Mouse (Mus musculus) limb, embryonic 14.5 days (tissue): ENCODE data around the gene H1foo. TPM values are rescaled to one million over a fixed set of nuclear protein-coding genes. Genes with fewer than 3 reads are reported as not detected.

Experiments
- ATAC-seq: fragments of 200-750 bp; cut with Nextera tagmentation; 2 replicates; pipeline ENCODE4 v1.8.0; 2017; ENCODE audit warnings: low read depth, moderate number of reproducible peaks, moderate TSS enrichment; ENCODE audit not compliant: low FRiP score
- DNase-seq: peaks from one replicate; pipeline ENCODE4 v3.0.0-alpha.2; 2015; ENCODE audit warnings: low spot score
- H3K27ac ChIP-seq: fragments of 300-500 bp; sonication (generic); replicated peaks from 2 replicates; pipeline ENCODE4 v1.5.1; 2014; ENCODE audit warnings: low read depth, mild to moderate bottlenecking, low read length, moderate library complexity, mixed read lengths
- H3K27me3 ChIP-seq: fragments of 300-500 bp; sonication (generic); 2 replicates; pipeline ENCODE4 v1.6.1; 2014; ENCODE audit warnings: low read length, mixed read lengths; ENCODE audit not compliant: control insufficient read depth, insufficient read depth
- H3K36me3 ChIP-seq: fragments of 300-500 bp; sonication (generic); 2 replicates; pipeline ENCODE4 v1.6.1; 2014; ENCODE audit warnings: mild to moderate bottlenecking, low read length, moderate library complexity, mixed read lengths; ENCODE audit not compliant: control insufficient read depth, insufficient read depth
- H3K4me1 ChIP-seq: fragments of 300-500 bp; sonication (generic); 2 replicates; pipeline ENCODE4 v1.6.1; 2014; ENCODE audit warnings: antibody characterized with exemption, low read length, mixed read lengths; ENCODE audit not compliant: control insufficient read depth, insufficient read depth
- H3K4me2 ChIP-seq: fragments of 300-500 bp; sonication (generic); replicated peaks from 2 replicates; pipeline ENCODE4 v1.6.1; 2014; ENCODE audit warnings: low read depth, mild to moderate bottlenecking, low read length, moderate library complexity; ENCODE audit not compliant: severe bottlenecking
- H3K4me3 ChIP-seq: fragments of 300-500 bp; sonication (generic); replicated peaks from 2 replicates; pipeline ENCODE4 v1.5.1; 2014; ENCODE audit warnings: low read length
- H3K9ac ChIP-seq: fragments of 300-500 bp; sonication (generic); 2 replicates; pipeline ENCODE4 v1.6.1; 2014; ENCODE audit warnings: mild to moderate bottlenecking, low read depth, low read length, moderate library complexity; ENCODE audit not compliant: severe bottlenecking
- H3K9me3 ChIP-seq: fragments of 300-500 bp; sonication (generic); 2 replicates; pipeline ENCODE4 v1.6.1; 2016; ENCODE audit warnings: low read length; ENCODE audit not compliant: control insufficient read depth
- POLR2A ChIP-seq: fragments of 200-500 bp; IDR thresholded peaks from 2 replicates; pipeline ENCODE4 v1.8.0; 2012; ENCODE audit warnings: inconsistent platforms, mild to moderate bottlenecking, moderate library complexity, borderline replicate concordance; ENCODE audit not compliant: insufficient read depth, insufficient read length; ENCODE audit errors: extremely low read depth
- WGBS: fragments of 180-500 bp; shearing (Covaris S2); extraction: QIAGEN DNeasy Blood & Tissue Kit; methylation state at CpG from one replicate; pipeline ENCODE4 v1.1.7; 2014; 5-methylcytosine and 5-hydroxymethylcytosine counted together
- polyA plus RNA-seq, 2 experiments: library from polyadenylated mRNA; depleted of rRNA in 1 of 2; stranded (reverse) in 1 of 2; unstranded in 1 of 2; fragments of >200 nt; fragmentation: Nextera tagmentation in 1 of 2; extraction: Ambion mirVana in 1 of 2; gene quantifications; 2 replicates each; pipeline versions ENCODE4 v1.2.1 to v1.2.3; 2012 to 2014

H1foo gene
- polyA plus RNA-seq, 2 experiments = not detected

- H3K27ac ChIP-seq = no peak overlapping the region
- H3K9ac ChIP-seq = no peak overlapping the region
- TF ChIP-seq POLR2A = no peak
- H3K27me3 ChIP-seq = no peaks in the 10 kb centered on the region
- ATAC-seq (no peak), DNase-seq (no peak)
- peaks cover 6% of the 10 kb centered on the region for H3K36me3 ChIP-seq
- no peaks in the 10 kb centered on the region for H3K9me3 ChIP-seq
- H3K4me2 ChIP-seq = no peak overlapping the region
- H3K4me1 ChIP-seq = peaks cover 10% of the 10 kb centered on the region
- WGBS = 97% methylated on average over 19 of the region's 19 CpGs
- H3K4me3 ChIP-seq = no peak overlapping the region
These were observed 21.7 kb downstream of the H1foo start for GRCm38 (mm10) chr6:115966227-115966966.

DNA sequence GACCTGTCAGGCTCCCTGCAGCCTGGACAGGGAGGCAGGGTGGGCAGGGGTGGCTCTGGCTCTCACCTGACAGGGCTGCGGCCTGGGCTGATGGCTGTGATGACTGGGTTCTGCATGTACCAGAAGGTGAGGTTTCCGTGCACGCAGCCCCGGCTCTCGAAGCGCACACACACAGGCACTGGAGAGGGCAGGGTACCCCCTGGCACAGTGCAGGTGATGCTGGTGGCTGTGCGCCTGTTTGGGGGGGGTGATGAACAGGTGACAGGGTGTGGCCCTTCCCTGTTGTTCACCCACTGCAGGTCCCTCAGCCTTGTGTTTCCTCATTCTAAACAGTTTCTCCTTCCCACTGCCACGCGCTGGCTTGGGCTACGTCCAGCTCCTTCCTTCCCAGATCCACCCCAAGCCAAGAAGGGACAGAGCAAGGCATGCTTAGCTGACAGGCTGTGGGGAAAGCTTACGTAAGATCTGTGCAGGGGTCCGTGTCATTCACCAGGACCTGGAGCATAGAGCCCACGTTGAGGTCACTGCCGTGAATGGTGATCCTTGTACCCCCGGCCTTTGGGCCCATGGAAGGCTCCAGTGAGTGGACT is 22.6 kb downstream of the H1foo start:
- WGBS = 91% methylated on average over 11 of the region's 15 CpGs
- ATAC-seq = no peak
- H3K27ac ChIP-seq = no peak overlapping the region

DNA sequence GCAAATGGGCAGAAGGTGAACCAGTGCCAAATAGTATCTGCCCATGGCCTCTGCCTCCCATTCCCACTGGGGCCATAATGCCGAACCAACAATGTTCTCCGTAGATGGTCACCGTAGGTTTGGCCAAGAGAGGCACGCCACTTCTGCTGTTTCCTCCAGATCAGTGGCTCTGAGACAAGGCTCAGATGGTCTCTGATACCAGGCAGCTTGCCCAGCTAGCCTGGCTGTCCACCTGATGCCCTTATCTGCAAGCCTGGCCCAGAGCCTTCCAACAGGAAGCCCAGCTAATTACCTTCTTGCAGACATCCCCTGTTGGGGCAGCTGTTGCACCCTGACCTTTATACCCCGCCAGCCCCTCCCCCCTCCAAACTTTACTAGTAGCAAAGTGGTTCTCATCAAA is 23.3 kb downstream of the H1foo start:
- H3K4me2 ChIP-seq = no peak overlapping the region
- 57% methylated on average over 5 of the region's 5 CpGs for WGBS
- DNase-seq = no peak
- no peak overlapping the region for H3K9ac ChIP-seq
- H3K36me3 ChIP-seq = peaks cover 6% of the 10 kb centered on the region
- H3K4me1 ChIP-seq = peaks cover 20% of the 10 kb centered on the region
- no peaks in the 10 kb centered on the region for H3K27me3 ChIP-seq
- no peak for TF ChIP-seq POLR2A
- H3K9me3 ChIP-seq = no peaks in the 10 kb centered on the region
- no peak overlapping the region for H3K27ac ChIP-seq
- no peak for ATAC-seq
- no peak overlapping the region for H3K4me3 ChIP-seq

More for the DNA sequence above, 22.6 kb downstream of the H1foo start:
- no peak for TF ChIP-seq POLR2A
- H3K9ac ChIP-seq = no peak overlapping the region
- H3K9me3 ChIP-seq = no peaks in the 10 kb centered on the region
- H3K4me3 ChIP-seq = no peak overlapping the region
- no peak for DNase-seq
- H3K36me3 ChIP-seq = peaks cover 6% of the 10 kb centered on the region
- no peak overlapping the region for H3K4me2 ChIP-seq
- peaks cover 19% of the 10 kb centered on the region for H3K4me1 ChIP-seq
- H3K27me3 ChIP-seq = no peaks in the 10 kb centered on the region

DNA sequence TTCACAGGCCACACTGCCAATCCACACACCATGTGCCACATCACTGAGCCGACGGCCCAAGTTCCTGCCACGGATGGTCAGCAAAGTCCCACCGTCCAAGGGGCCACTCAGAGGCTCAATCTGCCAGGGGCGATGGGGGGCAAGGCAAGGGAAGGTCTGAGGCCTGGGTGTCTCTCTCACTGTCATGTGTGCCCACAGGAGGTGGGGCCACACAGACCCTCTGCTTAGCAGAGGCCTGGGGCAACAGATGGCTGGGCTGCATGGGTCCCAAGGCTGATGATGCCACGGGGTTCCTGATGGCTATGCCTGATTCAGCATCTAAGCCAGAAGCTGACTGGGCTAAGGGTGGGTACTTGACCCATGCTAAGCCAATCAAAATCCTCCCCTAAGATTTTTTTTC is 24.0 kb downstream of the H1foo start:
- 61% methylated on average over 6 of the region's 6 CpGs for WGBS
- Histone ChIP-seq H3K27me3 (no peaks in the 10 kb centered on the region), H3K36me3 (peaks cover 6% of the 10 kb centered on the region), H3K4me2 (no peak overlapping the region), H3K4me3 (no peak overlapping the region), H3K9me3 (no peaks in the 10 kb centered on the region), H3K4me1 (peaks cover 20% of the 10 kb centered on the region), H3K27ac (no peak overlapping the region), H3K9ac (no peak overlapping the region)
- TF ChIP-seq POLR2A = no peak
- DNase-seq (no peak), ATAC-seq (no peak)

DNA sequence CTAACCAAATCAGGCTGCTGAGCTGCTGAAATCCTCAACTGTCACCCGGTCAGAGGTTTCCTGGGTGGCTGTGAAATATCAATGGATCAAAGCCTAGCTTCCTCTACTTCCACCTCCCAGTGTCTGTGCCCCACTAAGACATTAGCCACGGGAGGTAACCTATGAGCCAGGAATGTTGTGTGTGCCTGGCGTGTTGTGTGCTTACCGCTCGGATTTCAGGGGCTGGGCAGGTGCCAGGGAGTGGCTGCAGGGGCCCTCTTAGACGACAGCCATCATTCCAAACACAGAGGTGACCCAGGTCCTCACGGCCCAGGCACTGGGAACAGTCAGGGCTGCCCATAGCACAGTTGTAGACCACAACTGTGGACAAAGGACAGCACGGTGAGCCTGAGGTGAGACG is 24.4 kb downstream of the H1foo start:
- DNase-seq (no peak), ATAC-seq (no peak)
- WGBS = 55% methylated on average over 9 of the region's 9 CpGs
- H3K36me3 ChIP-seq = peaks cover 6% of the 10 kb centered on the region
- H3K27ac ChIP-seq = no peak overlapping the region
- H3K9me3 ChIP-seq = no peaks in the 10 kb centered on the region
- peaks cover 20% of the 10 kb centered on the region for H3K4me1 ChIP-seq
- no peak overlapping the region for H3K4me3 ChIP-seq
- no peak overlapping the region for H3K4me2 ChIP-seq
- H3K27me3 ChIP-seq = no peaks in the 10 kb centered on the region
- TF ChIP-seq POLR2A = no peak
- H3K9ac ChIP-seq = no peak overlapping the region
